In the genomic region with DNA sequence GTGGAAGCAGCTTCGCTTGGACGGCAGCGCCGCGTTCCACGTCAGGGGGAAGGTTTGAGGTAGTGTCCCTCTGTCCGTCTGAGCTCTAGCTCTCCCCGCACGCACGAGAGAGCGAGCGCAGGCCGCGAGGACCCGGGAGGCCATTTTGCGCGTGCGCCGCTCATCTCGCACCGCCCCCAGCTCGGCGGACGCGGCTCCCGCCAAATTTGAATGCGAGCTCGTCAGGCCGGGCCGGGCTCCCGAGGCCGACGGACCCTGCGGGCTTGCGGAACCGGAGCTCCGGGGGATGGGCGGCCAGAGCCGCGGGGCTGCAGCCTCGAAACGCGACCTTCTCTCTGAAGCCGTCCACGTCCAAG, we compare ENCODE assay signal across 8 mouse cellular contexts. TPM values are rescaled to one million over a fixed set of nuclear protein-coding genes. Genes with fewer than 3 reads are reported as not detected.
DNase-seq lines count a peak whose midpoint lies in the region; ATAC-seq and TF ChIP-seq lines count a peak whose summit lies in the region.

No protein-coding gene starts in this region.

- no peak for TF ChIP-seq CTCF in brain, embryonic 14.5 days (IDR thresholded peaks at IDR 0.05; ENCODE audit: borderline replicate concordance, extremely low read depth, insufficient read depth, insufficient read length)
- TF ChIP-seq CTCF in liver, postnatal 0 days (IDR thresholded peaks at IDR 0.05; ENCODE audit: low read depth): no peak

- TF ChIP-seq POLR2A in brain, embryonic 14.5 days (IDR thresholded peaks at IDR 0.05; ENCODE audit: borderline replicate concordance, extremely low read depth, insufficient read depth, insufficient read length, poor library complexity, severe bottlenecking): no peak

- H3K27ac ChIP-seq in intestine, embryonic 16.5 days (ENCODE audit: low read length): no peak overlapping the region
- no peak overlapping the region for H3K27ac ChIP-seq in liver, postnatal 0 days (ENCODE audit: low read depth)
- no peak overlapping the region for H3K27ac ChIP-seq in neural tube, embryonic 14.5 days (ENCODE audit: low read depth, low read length)

- peak overlapping the region; percentile 88 for H3K4me2 ChIP-seq in intestine, embryonic 16.5 days (ENCODE audit: low read depth, low read length)
- peak overlapping the region; percentile 81 for H3K4me2 ChIP-seq in liver, postnatal 0 days (ENCODE audit: low read depth, low read length)
- peak overlapping the region; percentile 70; the same call in 1 of the 2 replicates for H3K4me2 ChIP-seq in neural tube, embryonic 14.5 days (ENCODE audit: low read depth, low read length)

- H3K9ac ChIP-seq in intestine, embryonic 16.5 days (ENCODE audit: low read depth, low read length): no peak overlapping the region
- H3K9ac ChIP-seq in liver, postnatal 0 days (replicated peaks): no peak overlapping the region
- H3K9ac ChIP-seq in neural tube, embryonic 14.5 days (replicated peaks; ENCODE audit: low read depth, low read length): no peak overlapping the region

- H3K36me3 ChIP-seq in intestine, embryonic 16.5 days (ENCODE audit: control insufficient read depth, insufficient read depth, low read length): peaks cover 2% of the 10 kb centered on the region; the same call in 1 of the 2 replicates
- H3K36me3 ChIP-seq in liver, postnatal 0 days (replicated peaks; ENCODE audit: insufficient read depth, low read length): no peaks in the 10 kb centered on the region; the same call in 1 of the 2 replicates
- H3K36me3 ChIP-seq in neural tube, embryonic 14.5 days (ENCODE audit: control insufficient read depth, insufficient read depth, low read length): peaks cover 5% of the 10 kb centered on the region; the same call in 1 of the 2 replicates

- H3K4me1 ChIP-seq in intestine, embryonic 16.5 days (ENCODE audit: control insufficient read depth, insufficient read depth, low read length): peaks cover 18% of the 10 kb centered on the region
- peaks cover 21% of the 10 kb centered on the region for H3K4me1 ChIP-seq in liver, postnatal 0 days (ENCODE audit: insufficient read depth)
- H3K4me1 ChIP-seq in neural tube, embryonic 14.5 days (ENCODE audit: control insufficient read depth, insufficient read depth, low read length): peaks cover 2% of the 10 kb centered on the region; the same call in 1 of the 2 replicates

- no peaks in the 10 kb centered on the region for H3K9me3 ChIP-seq in intestine, embryonic 16.5 days (ENCODE audit: control insufficient read depth, low read length)
- H3K9me3 ChIP-seq in liver, postnatal 0 days (ENCODE audit: low read length): no peaks in the 10 kb centered on the region
- H3K9me3 ChIP-seq in neural tube, embryonic 14.5 days (ENCODE audit: control insufficient read depth, low read length): no peaks in the 10 kb centered on the region

- WGBS in intestine, embryonic 16.5 days: 1% methylated on average over 45 of the region's 45 CpGs
- WGBS in liver, postnatal 0 days (ENCODE audit: insufficient replicate concordance): under 1% methylated on average over 42 of the region's 45 CpGs
- under 1% methylated on average over 43 of the region's 45 CpGs for WGBS in neural tube, embryonic 14.5 days

- peaks cover 48% of the 10 kb centered on the region for H3K27me3 ChIP-seq in intestine, embryonic 16.5 days (replicated peaks; ENCODE audit: control insufficient read depth, insufficient read depth, low read length)
- H3K27me3 ChIP-seq in liver, postnatal 0 days (ENCODE audit: insufficient read depth, low read length): peaks cover 66% of the 10 kb centered on the region
- peaks cover 46% of the 10 kb centered on the region for H3K27me3 ChIP-seq in neural tube, embryonic 14.5 days (ENCODE audit: control insufficient read depth, insufficient read depth, low read length)

- TF ChIP-seq EP300 in liver, postnatal 0 days (IDR thresholded peaks at IDR 0.05; ENCODE audit: low read depth): no peak

- ATAC-seq in intestine, embryonic 16.5 days: peak; percentile 39
- peak; percentile 69 for ATAC-seq in liver, postnatal 0 days
- peak; percentile 9; the same call in 1 of the 2 replicates for ATAC-seq in neural tube, embryonic 14.5 days (ENCODE audit: low read depth)

- peak; percentile 31 to 42 for DNase-seq in left cerebral cortex, adult 18-20 months (ENCODE audit: low spot score in 2 of 2)
- DNase-seq in left cerebral cortex, adult 9 months (ENCODE audit: low spot score in 2 of 2): no peak
- DNase-seq in brain, embryonic 14.5 days (ENCODE audit: low read depth): peak; percentile 78
- peak; percentile 73 for DNase-seq in gastrocnemius, postnatal 10 days
- peak; percentile 78 for DNase-seq in liver, postnatal 0 days
- DNase-seq in urinary bladder, postnatal 14 days (ENCODE audit: low spot score): peak; percentile 53

- peak overlapping the region; percentile 55 for H3K4me3 ChIP-seq in intestine, embryonic 16.5 days (ENCODE audit: low read length)
- peak overlapping the region; percentile 54 for H3K4me3 ChIP-seq in liver, postnatal 0 days (ENCODE audit: low read depth, low read length)
- H3K4me3 ChIP-seq in neural tube, embryonic 14.5 days (ENCODE audit: low read depth, low read length): 0 out of 2 replicates have a peak overlapping the region, but pooled peaks have one; percentile 39

RNA-seq across cellular contexts. Expression of gene Spag6, which starts 5.1 kb away (rescaled TPM):
- total RNA-seq in left cerebral cortex, adult 18-20 months (2021): 10 to 100 TPM; 11.4 to 14.3 TPM
- polyA plus RNA-seq in brain, embryonic 14.5 days (2012; rRNA removed): 0.06 and 0.12 TPM in 2 replicates
- 1 to 10 TPM in 1 of 2 experiments, under 1 TPM in 1; 0.78 to 1.1 TPM for total RNA-seq in gastrocnemius, postnatal 10 days (2021)
- 0.07 TPM in 1 of 2 replicates, not detected in the other for polyA plus RNA-seq in intestine, embryonic 16.5 days (2015; fragmentation: Nextera tagmentation; extraction: Ambion mirVana)
- polyA plus RNA-seq in liver, postnatal 0 days (2015; fragmentation: Nextera tagmentation; extraction: Ambion mirVana): not detected in 2 replicates
- 0.23 TPM in 1 of 2 replicates, not detected in the other for polyA plus RNA-seq in neural tube, embryonic 14.5 days (2014; fragmentation: Nextera tagmentation; extraction: Ambion mirVana)

RNA-seq across cellular contexts. Expression of gene Bmi1, which starts 11.9 kb away (rescaled TPM):
- total RNA-seq in left cerebral cortex, adult 18-20 months (2021): 10 to 100 TPM; 53.8 to 58.2 TPM
- 75.4 and 93.2 TPM in 2 replicates for polyA plus RNA-seq in brain, embryonic 14.5 days (2012; rRNA removed)
- total RNA-seq in gastrocnemius, postnatal 10 days (2021): 10 to 100 TPM; 26.7 to 32.4 TPM
- polyA plus RNA-seq in intestine, embryonic 16.5 days (2015; fragmentation: Nextera tagmentation; extraction: Ambion mirVana): 12.0 and 12.5 TPM in 2 replicates
- 5.1 and 5.7 TPM in 2 replicates for polyA plus RNA-seq in liver, postnatal 0 days (2015; fragmentation: Nextera tagmentation; extraction: Ambion mirVana)
- polyA plus RNA-seq in neural tube, embryonic 14.5 days (2014; fragmentation: Nextera tagmentation; extraction: Ambion mirVana): 30.6 and 39.0 TPM in 2 replicates

RNA-seq across cellular contexts. Expression of gene Commd3, which starts 16.5 kb away (rescaled TPM):
- 10 to 100 TPM; 81.2 to 85.1 TPM for total RNA-seq in left cerebral cortex, adult 18-20 months (2021)
- polyA plus RNA-seq in brain, embryonic 14.5 days (2012; rRNA removed): 114 and 143 TPM in 2 replicates
- 100 to 1,000 TPM; 124 to 130 TPM for total RNA-seq in gastrocnemius, postnatal 10 days (2021)
- 232 and 238 TPM in 2 replicates for polyA plus RNA-seq in intestine, embryonic 16.5 days (2015; fragmentation: Nextera tagmentation; extraction: Ambion mirVana)
- polyA plus RNA-seq in liver, postnatal 0 days (2015; fragmentation: Nextera tagmentation; extraction: Ambion mirVana): 115 and 127 TPM in 2 replicates
- 203 and 222 TPM in 2 replicates for polyA plus RNA-seq in neural tube, embryonic 14.5 days (2014; fragmentation: Nextera tagmentation; extraction: Ambion mirVana)

Comparison
In these comparisons a context has a peak if more than half of its experiments do, and no peak if none do; other contexts are left out.
1. DNase-seq: peak in left cerebral cortex, adult 18-20 months (2 of 2), brain, embryonic 14.5 days (single experiment), gastrocnemius, postnatal 10 days (single experiment), liver, postnatal 0 days (single experiment) and urinary bladder, postnatal 14 days (single experiment); none in left cerebral cortex, adult 9 months (0 of 2).
2. ATAC-seq: peak in every context shown above with its lines; median percentile 69 in liver, postnatal 0 days; 39 in intestine, embryonic 16.5 days; 9 in neural tube, embryonic 14.5 days.
3. Peak in every context shown above with its lines, with median percentiles within 50 percentile points of each other: H3K4me2 ChIP-seq and H3K4me3 ChIP-seq.